Mouse (Mus musculus) limb, embryonic 12.5 days (tissue): ENCODE data around the gene Exosc10. TPM values are rescaled to one million over a fixed set of nuclear protein-coding genes. Genes with fewer than 3 reads are reported as not detected.

Source experiments
- polyA plus RNA-seq: library from polyadenylated mRNA; unstranded; fragments of >200 nt; fragmentation: Nextera tagmentation; extraction: Ambion mirVana; gene quantifications from 2 replicates; pipeline ENCODE4 v1.2.1, GENCODE M21; 2016

The Exosc10 gene
- polyA plus RNA-seq, 1 experiment from 2014 or later, result 110 TPM

Other genes with a start within 250 kb of the Exosc10 start
- gene Ubiad1, start 113.7 kb upstream of the Exosc10 start, polyA plus RNA-seq, result 21.1 and 21.8 TPM in 2 replicates
- 19.3 and 19.7 TPM in 2 replicates for gene Mtor, start 109.8 kb upstream of the Exosc10 start, polyA plus RNA-seq
- 0.89 and 1.1 TPM in 2 replicates for gene Angptl7, start 58.0 kb upstream of the Exosc10 start, polyA plus RNA-seq
- gene Srm, start 33.1 kb downstream of the Exosc10 start, polyA plus RNA-seq, result 190 and 198 TPM in 2 replicates
- 0.10 and 0.24 TPM in 2 replicates for gene Masp2, start 44.1 kb downstream of the Exosc10 start, polyA plus RNA-seq
- 398 and 416 TPM in 2 replicates for gene Tardbp, start 68.6 kb downstream of the Exosc10 start, polyA plus RNA-seq
- not detected in 2 replicates for gene Gm572, start 84.9 kb downstream of the Exosc10 start, polyA plus RNA-seq
- 3.9 and 4.7 TPM in 2 replicates for gene Casz1, start 246.0 kb downstream of the Exosc10 start, polyA plus RNA-seq